Mouse (Mus musculus) liver, embryonic 14.5 days (tissue): ENCODE data around the gene Lin7b. TPM values are rescaled to one million over a fixed set of nuclear protein-coding genes. Genes with fewer than 3 reads are reported as not detected.

Experiments
- ATAC-seq: fragments of 200-750 bp; cut with Nextera tagmentation; 2 replicates; pipeline ENCODE4 v1.8.0; 2017; ENCODE audit warnings: moderate number of reproducible peaks, mild to moderate bottlenecking, moderate library complexity; ENCODE audit not compliant: insufficient read depth
- DNase-seq, 3 experiments: peaks; one replicate each; pipeline ENCODE4 v3.0.0-alpha.2; 2012 to 2013; ENCODE audit warnings: low read depth in 3 of 3, low spot score in 3 of 3
- H3K27ac ChIP-seq: fragments of 300-500 bp; sonication (generic); 2 replicates; pipeline ENCODE4 v1.5.1; 2014; ENCODE audit warnings: moderate library complexity, mild to moderate bottlenecking, control low read depth, inconsistent platforms
- H3K27me3 ChIP-seq: fragments of 300-500 bp; sonication (generic); 2 replicates; pipeline ENCODE4 v1.6.1; 2014; ENCODE audit warnings: mild to moderate bottlenecking, low read length, moderate library complexity; ENCODE audit not compliant: control insufficient read depth, insufficient read depth
- H3K36me3 ChIP-seq: fragments of 300-500 bp; sonication (generic); replicated peaks from 2 replicates; pipeline ENCODE4 v1.6.1; 2014; ENCODE audit warnings: low read depth; ENCODE audit not compliant: control insufficient read depth, insufficient read depth
- H3K4me1 ChIP-seq, 2 experiments: fragments of 200-500 bp in 1 of 2; fragments of 300-500 bp in 1 of 2; sonication (generic) in 1 of 2; replicated peaks; 2 replicates each; pipeline ENCODE4 v1.6.1; 2012 to 2014; ENCODE audit warnings: antibody characterized with exemption in 1 of 2, inconsistent platforms in 1 of 2, low read length in 1 of 2; ENCODE audit not compliant: control insufficient read depth in 2 of 2, insufficient read depth in 2 of 2
- H3K4me2 ChIP-seq: fragments of 300-500 bp; sonication (generic); 2 replicates; pipeline ENCODE4 v1.6.1; 2014; ENCODE audit warnings: low read depth, mild to moderate bottlenecking, control low read depth, moderate library complexity
- H3K4me3 ChIP-seq, 2 experiments: fragments of 200-500 bp in 1 of 2; fragments of 300-500 bp in 1 of 2; sonication (generic) in 1 of 2; 2 replicates each; pipeline ENCODE4 v1.5.1; 2012 to 2014; ENCODE audit warnings: low read depth in 2 of 2, low read length in 2 of 2, mild to moderate bottlenecking in 2 of 2, control low read depth in 1 of 2, inconsistent platforms in 1 of 2, moderate library complexity in 1 of 2; ENCODE audit not compliant: insufficient read depth in 1 of 2
- H3K9ac ChIP-seq: fragments of 300-500 bp; sonication (generic); replicated peaks from 2 replicates; pipeline ENCODE4 v1.6.1; 2014; ENCODE audit warnings: mild to moderate bottlenecking, control low read depth, moderate library complexity
- H3K9me3 ChIP-seq: fragments of 300-500 bp; sonication (generic); 2 replicates; pipeline ENCODE4 v1.6.1; 2016; ENCODE audit warnings: low read length, mixed read lengths; ENCODE audit not compliant: control insufficient read depth
- CTCF ChIP-seq: IDR thresholded peaks from 2 replicates; pipeline ENCODE4 v1.5.1; 2016; ENCODE audit warnings: antibody characterized with exemption, low read depth, control low read depth
- EP300 ChIP-seq: IDR thresholded peaks from 2 replicates; pipeline ENCODE4 v1.6.1; 2016; ENCODE audit warnings: antibody characterized with exemption, low read depth
- WGBS: fragments of 180-500 bp; shearing (Covaris S2); extraction: QIAGEN DNeasy Blood & Tissue Kit; methylation state at CpG from one replicate; pipeline ENCODE4 v1.1.7; 2014; ENCODE audit not compliant: insufficient replicate concordance; 5-methylcytosine and 5-hydroxymethylcytosine counted together
- polyA plus RNA-seq, 2 experiments: library from polyadenylated mRNA; depleted of rRNA in 1 of 2; stranded (reverse) in 1 of 2; unstranded in 1 of 2; fragments of >200 nt; fragmentation: Nextera tagmentation in 1 of 2; extraction: Ambion mirVana in 1 of 2; gene quantifications; 2 replicates each; pipeline versions ENCODE4 v1.2.1 to v1.2.3; 2012 to 2014

Gene Lin7b
- polyA plus RNA-seq, 2 experiments: 0.10 to 0.20 TPM

GRCm38 (mm10) chr7:45346905-45347304 lies 23.5 kb downstream of the Lin7b start:
- Histone ChIP-seq H3K4me2 (no peak overlapping the region), H3K9ac (no peak overlapping the region), H3K27ac (no peak overlapping the region), H3K27me3 (no peaks in the 10 kb centered on the region), H3K4me3 (no peak overlapping the region), H3K4me1 (0 out of 4 replicates have a peak, but pooled peaks cover 0 to under 1% of the 10 kb centered on the region in 2 experiments), H3K9me3 (no peaks in the 10 kb centered on the region), H3K36me3 (no peaks in the 10 kb centered on the region)
- ATAC-seq (no peak), DNase-seq (no peak)
- TF ChIP-seq CTCF (no peak), EP300 (no peak)
- WGBS: 61% methylated on average over 13 of the region's 13 CpGs

GRCm38 (mm10) chr7:45343543-45343942 lies 26.8 kb downstream of the Lin7b start:
- no peak overlapping the region for H3K27ac ChIP-seq
- DNase-seq (no peak), ATAC-seq (no peak)
- WGBS: 16% methylated on average over 12 of the region's 13 CpGs
- H3K27me3 ChIP-seq: peaks cover 2% of the 10 kb centered on the region; the same call in 1 of the 2 replicates
- H3K9me3 ChIP-seq: no peaks in the 10 kb centered on the region
- peaks cover 15 to 26% of the 10 kb centered on the region in 2 experiments for H3K4me1 ChIP-seq
- no peak overlapping the region for H3K4me3 ChIP-seq
- H3K9ac ChIP-seq: no peak overlapping the region
- no peaks in the 10 kb centered on the region for H3K36me3 ChIP-seq
- no peak for TF ChIP-seq EP300
- TF ChIP-seq CTCF: peak; percentile 62
- H3K4me2 ChIP-seq: no peak overlapping the region

- no peak for TF ChIP-seq EP300
- no peak for TF ChIP-seq CTCF
- 70% methylated on average over 11 of the region's 11 CpGs for WGBS
- Histone ChIP-seq H3K27me3 (peaks cover 2% of the 10 kb centered on the region; the same call in 1 of the 2 replicates), H3K36me3 (no peaks in the 10 kb centered on the region), H3K4me2 (no peak overlapping the region), H3K4me1 (peaks cover 15 to 31% of the 10 kb centered on the region in 2 experiments), H3K4me3 (no peak overlapping the region), H3K27ac (no peak overlapping the region), H3K9ac (no peak overlapping the region), H3K9me3 (no peaks in the 10 kb centered on the region)
- ATAC-seq: no peak
- DNase-seq: no peak
Observed at GRCm38 (mm10) chr7:45342081-45342480, 28.3 kb downstream of the Lin7b start.

- Histone ChIP-seq H3K36me3 (no peaks in the 10 kb centered on the region), H3K27ac (no peak overlapping the region), H3K27me3 (peaks cover 2% of the 10 kb centered on the region; the same call in 1 of the 2 replicates), H3K9ac (no peak overlapping the region), H3K4me1 (peaks cover 15 to 31% of the 10 kb centered on the region in 2 experiments), H3K9me3 (no peaks in the 10 kb centered on the region), H3K4me2 (peak overlapping the region; percentile 81), H3K4me3 (no peak overlapping the region)
- peak; percentile 50 for ATAC-seq
- 2% methylated on average over 8 of the region's 8 CpGs for WGBS
- DNase-seq: peak; percentile 76 to 82 (median 77)
- no peak for TF ChIP-seq EP300
- TF ChIP-seq CTCF: peak; percentile 87
Observed at GRCm38 (mm10) chr7:45341303-45341702, 29.1 kb downstream of the Lin7b start.

DNA sequence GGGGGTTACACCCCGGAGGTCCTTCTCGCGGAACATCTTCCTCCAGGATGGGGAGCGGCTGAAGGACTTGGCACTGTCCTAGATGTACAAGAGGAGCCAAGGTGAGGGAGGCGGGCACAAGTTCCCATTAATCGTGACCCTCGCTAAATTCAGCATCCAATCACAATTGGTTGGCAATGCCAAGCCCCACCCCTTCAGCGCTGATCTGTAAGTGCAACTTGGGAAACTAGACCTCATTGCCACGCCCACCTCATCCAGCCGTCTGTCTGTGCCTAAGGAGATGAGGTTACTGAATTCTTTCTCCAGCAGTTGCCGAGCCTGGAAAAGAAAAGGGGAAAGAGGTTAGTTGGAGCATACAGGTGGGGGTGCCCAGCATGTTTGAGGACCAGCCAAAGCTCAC lies 29.7 kb downstream of the Lin7b start:
- ATAC-seq: peak; percentile 42; the same call in 1 of the 2 replicates
- peaks cover 2% of the 10 kb centered on the region; the same call in 1 of the 2 replicates for H3K27me3 ChIP-seq
- 1% methylated on average over 11 of the region's 11 CpGs for WGBS

More for the DNA sequence above, 29.7 kb downstream of the Lin7b start:
- no peak overlapping the region for H3K27ac ChIP-seq
- H3K9ac ChIP-seq: no peak overlapping the region
- no peaks in the 10 kb centered on the region for H3K36me3 ChIP-seq
- no peaks in the 10 kb centered on the region for H3K9me3 ChIP-seq
- peak overlapping the region; percentile 81 for H3K4me2 ChIP-seq
- peak; percentile 56 to 57 (median 57) for DNase-seq
- peak overlapping the region; percentile 36 to 51 for H3K4me3 ChIP-seq
- TF ChIP-seq CTCF: no peak
- no peak for TF ChIP-seq EP300
- H3K4me1 ChIP-seq: peaks cover 15 to 31% of the 10 kb centered on the region in 2 experiments
